Mouse (Mus musculus) bone marrow, adult 2 months (tissue): ENCODE measurements around the gene 1190005I06Rik.

Source experiments
- CTCF ChIP-seq: fragments of 200-500 bp; IDR thresholded peaks from 2 replicates; pipeline ENCODE4 v1.5.1; 2011; ENCODE audit warnings: low read length, control low read depth; ENCODE audit not compliant: control insufficient read depth, insufficient read depth
- POLR2A ChIP-seq: fragments of 200-500 bp; IDR thresholded peaks from 2 replicates; pipeline ENCODE4 v1.6.1; 2011; ENCODE audit warnings: low read depth, mild to moderate bottlenecking, control low read depth, low read length, borderline replicate concordance; ENCODE audit not compliant: control insufficient read depth

GRCm38 (mm10) chr8:120656322-120657052 is 9.1 kb upstream of the 1190005I06Rik start:
- no peak for TF ChIP-seq CTCF
- no peak for TF ChIP-seq POLR2A
